Comparison of ENCODE assay signal across 8 mouse cellular contexts in genomic region chrX:12251853-12252679, GRCm38 (mm10).
A peak's percentile ranks its signal among the peaks of the same experiment; 100 is the strongest.
DNase-seq lines count a peak whose midpoint lies in the region; ATAC-seq and TF ChIP-seq lines count a peak whose summit lies in the region.

No protein-coding gene starts in this region.

- no peaks in the 10 kb centered on the region for H3K27me3 ChIP-seq in ES-Bruce4 (ENCODE audit: control insufficient read depth, insufficient read depth, low read length, poor library complexity, severe bottlenecking)
- H3K27me3 ChIP-seq in heart, embryonic 13.5 days (replicated peaks), result peaks cover 27% of the 10 kb centered on the region
- H3K27me3 ChIP-seq in kidney, embryonic 16.5 days (ENCODE audit: insufficient read depth, low read length), result peaks cover under 1% of the 10 kb centered on the region; the same call in 1 of the 2 replicates
- no peaks in the 10 kb centered on the region for H3K27me3 ChIP-seq in liver, embryonic 16.5 days (ENCODE audit: control insufficient read depth, insufficient read depth, low read depth, low read length)
- no peaks in the 10 kb centered on the region for H3K27me3 ChIP-seq in neural tube, embryonic 11.5 days (ENCODE audit: control insufficient read depth, insufficient read depth, low read length)
- no peaks in the 10 kb centered on the region for H3K27me3 ChIP-seq in thymus, adult 2 months (ENCODE audit: control insufficient read depth, insufficient read depth, low read length)

- 19% methylated on average over 26 of the region's 32 CpGs for WGBS in heart, embryonic 13.5 days
- 18% methylated on average over 32 of the region's 32 CpGs for WGBS in kidney, embryonic 16.5 days
- WGBS in liver, embryonic 16.5 days (ENCODE audit: insufficient replicate concordance), result 8% methylated on average over 32 of the region's 32 CpGs
- 16% methylated on average over 31 of the region's 32 CpGs for WGBS in neural tube, embryonic 11.5 days
- WGBS in thymus, adult 2 months, result 2% methylated on average over 32 of the region's 32 CpGs

- peak overlapping the region; percentile 81 for H3K4me3 ChIP-seq in ES-Bruce4 (ENCODE audit: low read depth, low read length)
- peak overlapping the region; percentile 52 for H3K4me3 ChIP-seq in heart, embryonic 13.5 days
- peak overlapping the region; percentile 43 for H3K4me3 ChIP-seq in kidney, embryonic 16.5 days (ENCODE audit: low read length)
- H3K4me3 ChIP-seq in liver, embryonic 16.5 days (ENCODE audit: low read depth, low read length), result peak overlapping the region; percentile 46
- H3K4me3 ChIP-seq in neural tube, embryonic 11.5 days (ENCODE audit: low read depth, low read length), result peak overlapping the region; percentile 22; the same call in 1 of the 2 replicates
- H3K4me3 ChIP-seq in thymus, adult 2 months (ENCODE audit: control insufficient read depth, insufficient read depth, low read length), result peak overlapping the region; percentile 43

- peak; percentile 34 for TF ChIP-seq CTCF in ES-Bruce4 (IDR thresholded peaks at IDR 0.05; ENCODE audit: low read depth, low read length)
- TF ChIP-seq CTCF in brain, embryonic 14.5 days (IDR thresholded peaks at IDR 0.05; ENCODE audit: borderline replicate concordance, extremely low read depth, insufficient read depth, insufficient read length), result peak; percentile 59
- TF ChIP-seq CTCF in thymus, adult 2 months (IDR thresholded peaks at IDR 0.05; ENCODE audit: borderline replicate concordance, control insufficient read depth, extremely low read depth, insufficient read depth, low read length, poor library complexity), result peak; percentile 67

- peak; percentile 89 for DNase-seq in brain, embryonic 14.5 days (ENCODE audit: low read depth)
- peak; percentile 81 for DNase-seq in neural tube, embryonic 11.5 days (ENCODE audit: low spot score)
- DNase-seq in thymus, adult 2 months, result peak; percentile 56

- H3K27ac ChIP-seq in ES-Bruce4 (ENCODE audit: insufficient read depth, low read length), result no peak overlapping the region
- H3K27ac ChIP-seq in heart, embryonic 13.5 days (replicated peaks), result no peak overlapping the region
- H3K27ac ChIP-seq in kidney, embryonic 16.5 days (ENCODE audit: low read length), result no peak overlapping the region
- H3K27ac ChIP-seq in liver, embryonic 16.5 days (ENCODE audit: low read length), result peak overlapping the region; percentile 74
- no peak overlapping the region for H3K27ac ChIP-seq in neural tube, embryonic 11.5 days (ENCODE audit: low read depth, low read length)
- no peak overlapping the region for H3K27ac ChIP-seq in thymus, adult 2 months (ENCODE audit: control insufficient read depth, insufficient read depth, low read length)

- TF ChIP-seq POLR2A in ES-Bruce4 (IDR thresholded peaks at IDR 0.05; ENCODE audit: insufficient read depth, low read length), result no peak
- no peak for TF ChIP-seq POLR2A in brain, embryonic 14.5 days (IDR thresholded peaks at IDR 0.05; ENCODE audit: borderline replicate concordance, extremely low read depth, insufficient read depth, insufficient read length, poor library complexity, severe bottlenecking)
- TF ChIP-seq POLR2A in thymus, adult 2 months (IDR thresholded peaks at IDR 0.05; ENCODE audit: control insufficient read depth, extremely low read depth, insufficient read depth, low read length, poor library complexity), result no peak

- H3K4me1 ChIP-seq in ES-Bruce4 (ENCODE audit: control insufficient read depth, insufficient read depth, low read length), result no peaks in the 10 kb centered on the region
- peaks cover 3% of the 10 kb centered on the region; the same call in 1 of the 2 replicates for H3K4me1 ChIP-seq in heart, embryonic 13.5 days
- H3K4me1 ChIP-seq in kidney, embryonic 16.5 days (ENCODE audit: insufficient read depth, low read length), result no peaks in the 10 kb centered on the region
- H3K4me1 ChIP-seq in liver, embryonic 16.5 days (ENCODE audit: control insufficient read depth, low read depth, low read length), result no peaks in the 10 kb centered on the region; the same call in 1 of the 2 replicates
- H3K4me1 ChIP-seq in neural tube, embryonic 11.5 days (ENCODE audit: control insufficient read depth, insufficient read depth, low read length), result no peaks in the 10 kb centered on the region
- H3K4me1 ChIP-seq in thymus, adult 2 months (replicated peaks; ENCODE audit: control insufficient read depth, insufficient read depth, low read length), result peaks cover 11% of the 10 kb centered on the region

- peak; percentile 85 for ATAC-seq in erythroid progenitor cell, adult 5-6 weeks (replicated peaks; ENCODE audit: low FRiP score, poor library complexity, severe bottlenecking)
- no peak for ATAC-seq in heart, embryonic 13.5 days (ENCODE audit: extremely low read depth, insufficient number of reproducible peaks, low FRiP score, low TSS enrichment)
- peak; percentile 83 for ATAC-seq in kidney, embryonic 16.5 days (ENCODE audit: low FRiP score, low TSS enrichment)
- ATAC-seq in liver, embryonic 16.5 days (ENCODE audit: low read depth), result peak; percentile 81
- ATAC-seq in neural tube, embryonic 11.5 days (ENCODE audit: insufficient read depth, low FRiP score, low TSS enrichment), result peak; percentile 53

- TF ChIP-seq EP300 in ES-Bruce4 (IDR thresholded peaks at IDR 0.05; ENCODE audit: insufficient read depth, low read depth, low read length), result 0 out of 2 replicates have a peak, but pooled peaks have one; percentile 35

- no peaks in the 10 kb centered on the region for H3K36me3 ChIP-seq in ES-Bruce4 (ENCODE audit: control insufficient read depth, insufficient read depth, low read length, poor library complexity, severe bottlenecking)
- no peaks in the 10 kb centered on the region for H3K36me3 ChIP-seq in heart, embryonic 13.5 days
- H3K36me3 ChIP-seq in kidney, embryonic 16.5 days (ENCODE audit: insufficient read depth, low read length), result no peaks in the 10 kb centered on the region
- no peaks in the 10 kb centered on the region for H3K36me3 ChIP-seq in liver, embryonic 16.5 days (ENCODE audit: control insufficient read depth, insufficient read depth)
- H3K36me3 ChIP-seq in neural tube, embryonic 11.5 days (ENCODE audit: control insufficient read depth, insufficient read depth, low read length), result no peaks in the 10 kb centered on the region
- H3K36me3 ChIP-seq in thymus, adult 2 months (ENCODE audit: control insufficient read depth, insufficient read depth, low read length), result no peaks in the 10 kb centered on the region

- H3K4me2 ChIP-seq in heart, embryonic 13.5 days, result peak overlapping the region; percentile 69
- H3K4me2 ChIP-seq in kidney, embryonic 16.5 days (replicated peaks; ENCODE audit: low read depth, low read length), result peak overlapping the region; percentile 63
- H3K4me2 ChIP-seq in liver, embryonic 16.5 days (ENCODE audit: low read depth, low read length), result peak overlapping the region; percentile 49
- peak overlapping the region; percentile 40 for H3K4me2 ChIP-seq in neural tube, embryonic 11.5 days (ENCODE audit: low read depth)

- peak overlapping the region; percentile 39; the same call in 1 of the 2 replicates for H3K9ac ChIP-seq in ES-Bruce4 (ENCODE audit: low read depth, poor library complexity, severe bottlenecking)
- H3K9ac ChIP-seq in heart, embryonic 13.5 days, result peak overlapping the region; percentile 70
- peak overlapping the region; percentile 59 for H3K9ac ChIP-seq in kidney, embryonic 16.5 days (replicated peaks; ENCODE audit: low read length)
- no peak overlapping the region; the same call in 1 of the 2 replicates for H3K9ac ChIP-seq in liver, embryonic 16.5 days (ENCODE audit: low read depth, low read length)
- H3K9ac ChIP-seq in neural tube, embryonic 11.5 days (ENCODE audit: low read length), result no peak overlapping the region

- H3K9me3 ChIP-seq in ES-Bruce4 (replicated peaks; ENCODE audit: control insufficient read depth, insufficient read depth, low read length, poor library complexity, severe bottlenecking), result no peaks in the 10 kb centered on the region
- no peaks in the 10 kb centered on the region for H3K9me3 ChIP-seq in heart, embryonic 13.5 days
- no peaks in the 10 kb centered on the region for H3K9me3 ChIP-seq in kidney, embryonic 16.5 days (ENCODE audit: low read length)
- H3K9me3 ChIP-seq in liver, embryonic 16.5 days (replicated peaks; ENCODE audit: control insufficient read depth, low read length), result no peaks in the 10 kb centered on the region
- H3K9me3 ChIP-seq in neural tube, embryonic 11.5 days (ENCODE audit: control insufficient read depth, low read length), result no peaks in the 10 kb centered on the region

Comparison
In these comparisons a context has a peak if more than half of its experiments do, and no peak if none do; other contexts are left out.
1. H3K4me3 ChIP-seq: peak in every context shown above with its lines; median percentile 81 in ES-Bruce4; 52 in heart, embryonic 13.5 days; 46 in liver, embryonic 16.5 days; 43 in kidney, embryonic 16.5 days; 43 in thymus, adult 2 months; 22 in neural tube, embryonic 11.5 days.
2. H3K9ac ChIP-seq: peak in ES-Bruce4 (single experiment), heart, embryonic 13.5 days (single experiment) and kidney, embryonic 16.5 days (single experiment); none in liver, embryonic 16.5 days (single experiment) and neural tube, embryonic 11.5 days (single experiment).
3. Peak in every context shown above with its lines, with median percentiles within 50 percentile points of each other: CTCF ChIP-seq, DNase-seq and H3K4me2 ChIP-seq.